Mouse (Mus musculus) T-helper 2 cell (primary cell): ENCODE results near the gene Ap4s1.

Experiments
- in situ Hi-C: fragments of 300-600 bp; cut with MboI, MseI; formaldehyde crosslinking; loops from one replicate; pipeline ENCODE4 v1.15.1; 2025; ENCODE audit warnings: high pct_unique_total_duplicates

Gene Ap4s1

GRCm38 (mm10) chr12:51759374-51759773, 68.5 kb downstream of the Ap4s1 start:
- in situ Hi-C loops, result no loop called here

- in situ Hi-C loops, result loop anchor here (10.0 kb wide), 1 partner anchor 403 kb away; no protein-coding TSS in a partner anchor
Observed at GRCm38 (mm10) chr12:51767454-51767853, 76.6 kb downstream of the Ap4s1 start.

GRCm38 (mm10) chr12:51768702-51769101, 77.9 kb downstream of the Ap4s1 start:
- in situ Hi-C loops, result loop anchor here (10.0 kb wide), 1 partner anchor 404 kb away; no protein-coding TSS in a partner anchor

GRCm38 (mm10) chr12:51784842-51785241, 94.0 kb downstream of the Ap4s1 start:
- in situ Hi-C loops, result no loop called here
